Mouse (Mus musculus) intestine, embryonic 14.5 days (tissue): ENCODE measurements at regions not wholly inside any gene's neighbourhood (a gene's known extent, or its start where the extent isn't known, plus 50 kb on each side); places are given as distances from the start of the nearest gene placed in this dataset.
A peak's percentile ranks its signal among the peaks of the same experiment; 100 is the strongest.

ENCODE experiments used
- ATAC-seq: fragments of 200-750 bp; cut with Nextera tagmentation; replicated peaks from 2 replicates; pipeline ENCODE4 v1.8.0; 2017; ENCODE audit warnings: low read depth, moderate number of reproducible peaks, moderate TSS enrichment, moderate library complexity; ENCODE audit not compliant: low FRiP score, low TSS enrichment
- DNase-seq: peaks from one replicate; pipeline ENCODE4 v3.0.0-alpha.2; 2018; ENCODE audit warnings: low spot score
- H3K27ac ChIP-seq: fragments of 300-500 bp; sonication (generic); 2 replicates; pipeline ENCODE4 v1.5.1; 2014; ENCODE audit warnings: low read depth, mild to moderate bottlenecking, control low read depth
- H3K27me3 ChIP-seq: fragments of 300-500 bp; sonication (generic); replicated peaks from 2 replicates; pipeline ENCODE4 v1.6.1; 2014; ENCODE audit warnings: low read length, control low read depth; ENCODE audit not compliant: control insufficient read depth, insufficient read depth
- H3K36me3 ChIP-seq: fragments of 300-500 bp; sonication (generic); 2 replicates; pipeline ENCODE4 v1.6.1; 2014; ENCODE audit warnings: low read length, control low read depth; ENCODE audit not compliant: control insufficient read depth, insufficient read depth
- H3K4me1 ChIP-seq: fragments of 300-500 bp; sonication (generic); replicated peaks from 2 replicates; pipeline ENCODE4 v1.6.1; 2014; ENCODE audit warnings: low read length, control low read depth, mixed read lengths; ENCODE audit not compliant: control insufficient read depth, insufficient read depth
- H3K4me2 ChIP-seq: fragments of 300-500 bp; sonication (generic); 2 replicates; pipeline ENCODE4 v1.6.1; 2014; ENCODE audit warnings: low read length
- H3K4me3 ChIP-seq: fragments of 300-500 bp; sonication (generic); 2 replicates; pipeline ENCODE4 v1.5.1; 2014; ENCODE audit warnings: low read depth, low read length, control low read depth, mixed read lengths
- H3K9ac ChIP-seq: fragments of 300-500 bp; sonication (generic); 2 replicates; pipeline ENCODE4 v1.6.1; 2014; ENCODE audit warnings: mild to moderate bottlenecking, low read length
- H3K9me3 ChIP-seq: fragments of 300-500 bp; sonication (generic); 2 replicates; pipeline ENCODE4 v1.6.1; 2016; ENCODE audit warnings: low read length, control low read depth; ENCODE audit not compliant: control insufficient read depth
- WGBS: fragments of 180-500 bp; shearing (Covaris S2); extraction: QIAGEN DNeasy Blood & Tissue Kit; methylation state at CpG from one replicate; pipeline ENCODE4 v1.1.7; 2014; 5-methylcytosine and 5-hydroxymethylcytosine counted together

DNA sequence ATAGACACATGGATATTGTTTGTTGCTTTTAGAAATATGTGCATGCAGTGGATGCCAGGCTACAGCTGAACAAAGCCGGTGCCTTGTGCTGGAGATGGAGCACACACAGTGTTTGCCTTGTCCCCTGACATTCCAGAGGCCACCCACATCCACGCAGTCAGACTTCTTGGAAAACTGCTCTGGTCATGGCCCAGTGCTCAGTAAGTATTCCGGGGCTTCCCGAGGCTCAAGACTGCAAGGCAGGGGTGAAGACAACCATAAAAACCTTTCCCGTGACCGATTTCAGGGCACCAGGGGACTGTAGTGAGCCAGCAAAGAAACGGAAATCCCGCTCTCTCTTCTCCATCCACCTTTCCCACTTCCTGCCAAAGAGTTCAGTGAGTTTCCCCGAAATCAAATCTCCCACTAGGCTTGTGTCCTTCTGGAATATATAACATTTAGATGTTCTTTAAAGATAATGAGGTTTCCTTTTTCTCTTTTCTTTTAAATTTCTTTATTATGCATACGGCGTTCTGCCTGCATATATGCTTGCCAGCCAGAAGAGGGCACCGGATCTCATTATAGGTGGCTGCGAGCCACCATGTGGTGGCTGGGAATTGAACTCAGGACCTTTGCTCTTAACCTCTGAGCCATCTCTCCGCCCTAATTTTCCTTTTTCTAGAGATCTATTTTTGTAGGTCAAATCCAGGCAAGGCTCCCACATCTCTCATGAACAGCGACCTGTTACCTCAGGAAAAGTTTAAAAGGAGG lies 73.3 kb upstream of the Hmcn1 start:
- no peak overlapping the region for H3K4me2 ChIP-seq
- H3K36me3 ChIP-seq: no peaks in the 10 kb centered on the region
- H3K9ac ChIP-seq: no peak overlapping the region
- no peaks in the 10 kb centered on the region for H3K9me3 ChIP-seq
- 75% methylated on average over 15 of the region's 15 CpGs for WGBS
- DNase-seq (no peak), ATAC-seq (0 out of 2 replicates have a peak, but pooled peaks have one; percentile 23)
- H3K27me3 ChIP-seq: no peaks in the 10 kb centered on the region
- H3K27ac ChIP-seq: no peak overlapping the region
- peaks cover 8% of the 10 kb centered on the region; the same call in 1 of the 2 replicates for H3K4me1 ChIP-seq
- no peak overlapping the region for H3K4me3 ChIP-seq

GRCm38 (mm10) chr1:151074508-151075314 lies 81.5 kb upstream of the Hmcn1 start:
- H3K36me3 ChIP-seq: no peaks in the 10 kb centered on the region
- no peak overlapping the region for H3K9ac ChIP-seq
- DNase-seq (no peak), ATAC-seq (no peak)
- no peaks in the 10 kb centered on the region for H3K4me1 ChIP-seq
- H3K4me3 ChIP-seq: no peak overlapping the region
- no peak overlapping the region for H3K27ac ChIP-seq
- no peaks in the 10 kb centered on the region for H3K27me3 ChIP-seq
- no peaks in the 10 kb centered on the region for H3K9me3 ChIP-seq
- 86% methylated on average over 16 of the region's 16 CpGs for WGBS
- H3K4me2 ChIP-seq: no peak overlapping the region

DNA sequence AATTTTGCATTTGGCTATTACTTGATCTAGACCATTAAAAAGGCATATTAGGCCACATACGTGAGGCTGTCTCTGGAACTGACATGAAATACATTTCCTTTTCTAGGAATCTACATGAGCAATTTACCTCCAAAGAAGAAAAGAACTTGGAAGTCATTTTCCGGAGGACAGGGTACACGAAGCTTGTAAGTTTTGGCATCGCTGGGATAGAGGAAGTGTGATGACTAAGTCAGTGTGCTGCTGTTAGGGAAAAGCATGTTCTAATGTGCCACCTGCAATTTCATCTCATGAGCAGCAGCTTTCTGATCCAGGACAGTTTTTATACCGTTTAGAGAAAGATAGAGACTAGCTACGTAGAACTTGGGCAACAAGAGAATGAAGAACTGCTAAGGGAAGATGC lies 82.3 kb upstream of the Hmcn1 start:
- Histone ChIP-seq H3K4me3 (no peak overlapping the region), H3K27ac (no peak overlapping the region), H3K36me3 (no peaks in the 10 kb centered on the region), H3K4me2 (no peak overlapping the region), H3K9me3 (no peaks in the 10 kb centered on the region), H3K9ac (no peak overlapping the region), H3K4me1 (no peaks in the 10 kb centered on the region), H3K27me3 (no peaks in the 10 kb centered on the region)
- ATAC-seq: no peak
- no peak for DNase-seq
- 89% methylated on average over 6 of the region's 6 CpGs for WGBS

DNA sequence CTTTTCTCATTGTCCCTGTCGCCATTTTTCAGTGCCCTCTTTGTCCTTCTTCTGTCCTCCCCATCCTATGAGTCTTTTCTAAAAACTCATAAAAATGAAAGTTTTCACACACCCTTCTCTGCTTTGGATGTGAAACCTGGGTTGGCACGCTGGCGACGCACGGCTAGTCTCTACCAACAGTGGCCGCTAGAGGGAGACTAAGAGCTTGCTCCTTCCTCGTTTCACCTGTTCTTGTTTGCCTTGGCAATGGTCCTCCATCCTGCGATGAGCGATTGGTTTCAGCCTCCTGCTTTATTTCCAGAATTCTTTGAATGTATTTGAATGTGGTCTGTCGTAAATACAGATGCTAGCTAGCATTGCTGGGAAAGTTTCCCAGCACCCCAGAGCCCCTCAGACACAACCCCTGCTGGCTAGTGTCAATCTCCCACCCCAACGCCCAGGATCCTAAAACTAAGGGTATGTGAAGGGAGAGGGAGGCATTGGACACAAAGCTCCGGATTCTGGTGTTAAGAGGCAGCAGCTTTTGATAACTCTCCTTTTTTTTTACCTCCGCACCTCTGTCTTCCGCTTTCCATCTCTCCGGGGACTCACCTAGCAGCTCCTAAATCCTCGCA lies 85.8 kb upstream of the Hmcn1 start:
- no peaks in the 10 kb centered on the region for H3K27me3 ChIP-seq
- H3K9ac ChIP-seq: no peak overlapping the region
- peak; percentile 92 for DNase-seq
- H3K9me3 ChIP-seq: no peaks in the 10 kb centered on the region
- H3K4me1 ChIP-seq: 0 out of 2 replicates have a peak, but pooled peaks cover 2% of the 10 kb centered on the region
- H3K27ac ChIP-seq: no peak overlapping the region
- ATAC-seq: no peak
- WGBS: 36% methylated on average over 16 of the region's 16 CpGs
- no peak overlapping the region for H3K4me2 ChIP-seq
- no peaks in the 10 kb centered on the region for H3K36me3 ChIP-seq
- H3K4me3 ChIP-seq: no peak overlapping the region

DNA sequence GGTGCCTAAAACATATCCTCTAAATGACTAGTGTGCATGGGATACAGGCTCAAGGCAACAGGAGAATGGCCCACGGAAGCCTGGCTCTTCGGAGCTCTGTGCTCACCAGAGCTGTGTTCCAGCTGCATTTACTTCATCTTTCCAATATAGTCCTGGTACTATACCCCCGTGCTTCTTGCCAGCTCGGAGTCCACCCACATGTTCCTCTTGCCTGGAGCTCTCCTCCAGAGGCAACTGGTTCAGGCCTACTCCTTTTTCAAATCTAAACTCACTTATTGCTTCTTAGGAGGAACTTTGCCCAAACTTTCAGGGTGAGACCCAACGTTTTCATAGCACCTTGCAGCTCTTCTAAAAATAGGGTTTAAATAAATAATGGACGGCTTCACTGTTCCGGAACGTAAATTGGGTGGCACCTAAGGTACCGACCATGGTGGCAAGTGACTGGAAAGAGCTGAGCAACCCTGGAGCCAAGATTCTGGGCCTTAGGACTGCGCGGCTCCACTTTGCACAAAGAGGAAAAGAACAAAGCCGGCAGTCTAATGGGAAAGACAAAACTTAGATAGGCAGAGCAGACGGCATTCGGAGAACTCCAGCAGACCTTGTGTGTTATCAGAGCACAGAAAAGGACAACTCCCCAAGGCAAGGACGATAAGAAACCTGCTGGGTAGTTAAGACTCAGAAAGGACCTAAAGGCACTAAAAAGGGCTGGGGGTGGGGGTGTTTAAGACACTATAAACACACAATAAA lies 86.6 kb upstream of the Hmcn1 start:
- Histone ChIP-seq H3K4me3 (no peak overlapping the region), H3K4me2 (no peak overlapping the region), H3K36me3 (no peaks in the 10 kb centered on the region), H3K4me1 (0 out of 2 replicates have a peak, but pooled peaks cover 2% of the 10 kb centered on the region), H3K27ac (peak overlapping the region; percentile 22), H3K9me3 (no peaks in the 10 kb centered on the region), H3K27me3 (no peaks in the 10 kb centered on the region), H3K9ac (no peak overlapping the region)
- 76% methylated on average over 15 of the region's 15 CpGs for WGBS
- ATAC-seq (peak; percentile 44; the same call in 1 of the 2 replicates), DNase-seq (no peak)

GRCm38 (mm10) chr1:151080510-151080980 lies 87.3 kb upstream of the Hmcn1 start:
- H3K9ac ChIP-seq: no peak overlapping the region

DNA sequence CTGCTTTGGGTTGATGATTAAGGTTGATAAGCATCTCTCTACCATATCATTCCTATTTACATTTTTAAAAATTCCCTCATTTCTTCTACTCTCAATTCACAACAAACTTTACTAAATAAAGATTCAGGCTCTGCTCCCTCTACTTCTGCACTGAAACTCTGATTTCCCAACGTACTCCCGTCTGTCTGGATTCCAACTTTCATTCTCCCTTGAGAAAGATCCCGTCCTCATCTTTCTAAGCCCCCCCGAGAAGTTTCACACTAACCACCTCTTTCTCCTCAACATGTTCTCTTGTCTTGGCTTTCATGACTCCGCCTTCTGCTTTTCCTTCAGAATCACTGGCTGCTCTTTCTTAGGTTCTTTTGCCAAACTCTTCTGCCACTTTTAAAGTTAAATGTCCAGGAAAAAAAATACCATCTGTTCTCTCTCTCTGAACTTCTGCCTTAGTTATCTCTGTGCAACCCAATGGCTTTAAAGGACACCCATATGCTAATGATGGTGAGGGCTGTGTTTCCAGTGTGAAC lies 89.3 kb upstream of the Hmcn1 start:
- DNase-seq (no peak), ATAC-seq (no peak)
- WGBS: 91% methylated on average over 5 of the region's 5 CpGs
- Histone ChIP-seq H3K4me2 (no peak overlapping the region), H3K36me3 (no peaks in the 10 kb centered on the region), H3K27me3 (no peaks in the 10 kb centered on the region), H3K4me3 (no peak overlapping the region), H3K9me3 (no peaks in the 10 kb centered on the region), H3K9ac (no peak overlapping the region), H3K4me1 (0 out of 2 replicates have a peak, but pooled peaks cover 4% of the 10 kb centered on the region), H3K27ac (no peak overlapping the region)

More at GRCm38 (mm10) chr1:151080510-151080980, 87.3 kb upstream of the Hmcn1 start:
- Histone ChIP-seq H3K27ac (no peak overlapping the region; the same call in 1 of the 2 replicates), H3K27me3 (no peaks in the 10 kb centered on the region), H3K4me3 (no peak overlapping the region), H3K9me3 (no peaks in the 10 kb centered on the region), H3K4me2 (no peak overlapping the region), H3K36me3 (no peaks in the 10 kb centered on the region), H3K4me1 (0 out of 2 replicates have a peak, but pooled peaks cover 2% of the 10 kb centered on the region)
- DNase-seq (no peak), ATAC-seq (no peak)
- WGBS: 37% methylated on average over 9 of the region's 9 CpGs

- H3K4me2 ChIP-seq: no peak overlapping the region
- H3K36me3 ChIP-seq: no peaks in the 10 kb centered on the region
- no peaks in the 10 kb centered on the region for H3K27me3 ChIP-seq
- 77% methylated on average over 2 of the region's 2 CpGs for WGBS
- 0 out of 2 replicates have a peak, but pooled peaks cover 5% of the 10 kb centered on the region for H3K4me1 ChIP-seq
- no peak overlapping the region for H3K27ac ChIP-seq
- ATAC-seq: no peak
- no peak overlapping the region for H3K4me3 ChIP-seq
- H3K9me3 ChIP-seq: no peaks in the 10 kb centered on the region
- no peak for DNase-seq
- no peak overlapping the region for H3K9ac ChIP-seq
Measured at GRCm38 (mm10) chr1:151083806-151084205, 90.6 kb upstream of the Hmcn1 start.
